Mouse (Mus musculus) heart, postnatal 25 days (tissue): ENCODE data around the gene Slc35a5. TPM values are rescaled to one million over a fixed set of nuclear protein-coding genes. Genes with fewer than 3 reads are reported as not detected.

Experiments used
- DNase-seq: peaks from one replicate; pipeline ENCODE4 v3.0.0; 2022; ENCODE audit warnings: low spot score
- intact Hi-C: fragments of 180-260 bp; cut with DNase I; formaldehyde crosslinking; loops from one replicate; pipeline ENCODE4 v1.15.1; 2025
- total RNA-seq, 2 experiments: library from RNA; stranded (reverse); gene quantifications; 2 replicates each; pipeline ENCODE4 v1.2.3; 2021

Gene Slc35a5
- total RNA-seq = 10 to 100 TPM; 10.9 to 11.0 TPM

- intact Hi-C loops = loop anchor here (2.0 kb wide), 1 partner anchor 62 kb away; no protein-coding TSS in a partner anchor
- DNase-seq = peak; percentile 93
Measured at GRCm38 (mm10) chr16:45158522-45159388, at the start of gene Slc35a5, which contains the start of gene Atg3. Gene Slc35a5, minus strand, starts transcription at chr16:45158706. Gene Atg3, plus strand, starts transcription at chr16:45158785.

DNA sequence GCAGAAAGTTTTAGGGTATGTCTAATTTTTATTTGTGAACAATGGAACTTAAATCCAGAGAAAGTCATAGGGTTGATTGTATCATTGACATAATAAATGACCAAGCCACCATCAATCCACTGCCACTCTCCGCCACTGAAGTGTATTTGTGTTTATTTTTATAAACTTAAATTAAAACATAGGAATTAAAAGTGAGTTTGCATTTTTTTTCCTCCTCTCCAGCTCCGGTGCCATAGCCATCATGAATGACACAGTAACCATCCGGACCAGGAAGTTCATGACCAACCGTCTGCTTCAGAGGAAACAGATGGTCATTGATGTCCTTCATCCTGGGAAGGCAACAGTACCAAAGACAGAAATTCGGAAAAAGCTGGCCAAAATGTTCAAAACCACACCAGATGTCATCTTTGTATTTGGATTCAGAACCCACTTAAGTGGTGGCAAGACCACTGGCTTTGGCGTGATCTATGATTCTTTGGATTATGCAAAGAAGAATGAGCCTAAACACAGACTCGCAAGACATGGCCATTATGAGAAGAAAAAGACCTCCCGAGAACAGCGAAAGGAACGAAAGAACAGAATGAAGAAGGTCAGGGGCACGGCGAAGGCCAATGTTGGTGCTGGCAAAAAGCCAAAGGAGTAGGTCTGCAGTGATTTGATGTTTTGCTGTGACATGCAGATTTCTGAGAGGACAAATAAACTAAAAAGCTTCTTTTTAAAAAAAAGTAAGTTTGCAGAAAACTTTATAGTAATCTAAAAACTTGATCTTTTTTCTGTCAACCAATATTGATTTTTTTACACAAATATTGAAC lies 46.6 kb upstream of the Slc35a5 start:
- DNase-seq = no peak
- intact Hi-C loops = no loop called here

DNA sequence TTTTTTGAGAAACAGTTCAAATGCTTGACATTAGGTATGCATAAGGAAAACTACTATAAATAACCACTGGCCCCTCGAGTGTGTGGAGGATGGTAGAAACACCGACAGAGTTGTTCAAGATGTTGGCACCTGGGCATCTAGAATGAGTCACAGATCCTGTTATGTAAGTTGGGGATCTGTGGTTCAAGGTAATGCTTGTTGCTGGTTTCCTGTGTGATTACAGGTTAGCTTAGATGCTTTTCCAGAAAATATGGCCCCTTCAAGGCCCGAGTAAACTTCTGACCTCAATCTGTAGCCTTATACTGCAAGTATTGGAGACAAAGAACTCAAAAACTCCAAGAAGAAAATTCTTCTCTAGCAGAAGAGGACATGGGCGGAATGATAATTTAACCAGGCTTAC lies 45.9 kb upstream of the Slc35a5 start:
- intact Hi-C loops = no loop called here

DNA sequence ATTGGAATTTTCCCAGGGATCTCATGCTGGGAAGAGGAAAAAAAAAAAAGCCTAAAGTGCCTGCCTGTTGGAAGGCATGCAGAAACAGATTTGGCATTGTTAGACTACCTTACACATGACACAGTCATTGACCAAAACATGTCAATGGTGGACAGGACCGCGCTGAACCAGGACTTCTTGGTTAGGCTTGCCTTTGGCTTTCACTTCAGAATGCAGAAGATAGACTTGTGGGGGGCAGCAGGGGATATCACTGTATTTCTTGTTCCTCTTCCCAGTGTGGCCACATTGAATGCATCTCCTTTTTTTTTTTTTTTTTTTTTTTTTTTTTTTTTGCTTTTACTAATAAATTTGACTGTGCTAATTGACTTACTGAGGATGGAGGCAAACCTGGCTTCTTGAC lies 42.9 kb upstream of the Slc35a5 start:
- intact Hi-C loops = no loop called here
- DNase-seq = no peak

More for the DNA sequence above, 45.9 kb upstream of the Slc35a5 start:
- DNase-seq = no peak

DNA sequence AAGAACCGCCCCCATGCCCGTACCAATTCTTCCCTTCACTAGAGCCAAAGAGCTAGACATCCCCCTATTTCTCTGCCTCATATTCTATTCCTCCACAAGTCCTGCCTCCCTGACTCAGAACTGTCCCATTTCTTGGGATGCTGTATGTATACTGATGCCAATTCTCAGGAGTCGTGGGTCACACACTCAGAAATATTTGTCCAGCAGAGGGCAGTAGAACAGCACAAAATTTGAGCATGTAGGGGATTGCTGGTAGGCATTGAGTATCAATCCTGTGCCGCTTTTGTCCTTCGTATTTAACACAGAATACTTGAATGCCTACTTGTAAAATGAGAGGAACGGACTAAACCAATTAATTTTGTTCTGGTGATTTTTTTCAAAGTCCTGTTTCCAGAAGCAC lies 38.3 kb upstream of the Slc35a5 start:
- DNase-seq = peak; percentile 24
- intact Hi-C loops = loop anchor here (2.0 to 5.0 kb wide), 4 partner anchors 85 to 434 kb away; no protein-coding TSS in a partner anchor

GRCm38 (mm10) chr16:45192613-45193012 lies 34.1 kb upstream of the Slc35a5 start:
- intact Hi-C loops = loop anchor here (5.0 kb wide), 1 partner anchor 415 kb away; no protein-coding TSS in a partner anchor
- DNase-seq = peak; percentile 12

- no peak for DNase-seq
- intact Hi-C loops = no loop called here
Measured at GRCm38 (mm10) chr16:45181824-45182223, 23.3 kb upstream of the Slc35a5 start.

DNA sequence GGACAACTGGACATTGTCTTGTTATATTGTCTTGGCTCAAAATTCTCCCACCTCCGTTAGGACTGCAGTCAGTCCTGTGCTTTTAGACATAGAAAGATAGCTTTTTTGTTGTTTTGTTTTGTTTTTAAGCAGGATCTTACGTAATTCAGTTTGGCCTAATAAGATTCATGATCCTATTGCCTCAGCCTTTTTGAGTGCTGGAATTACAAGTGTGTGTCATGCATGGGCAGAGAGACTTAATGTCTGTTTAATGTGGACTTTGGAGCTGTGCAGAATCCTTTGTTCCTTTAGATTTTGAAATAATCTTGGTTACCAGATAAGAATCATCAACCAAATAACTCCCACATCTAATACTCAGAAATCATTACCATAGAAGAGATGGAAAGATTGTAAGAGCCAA lies 20.0 kb upstream of the Slc35a5 start:
- DNase-seq = no peak
- intact Hi-C loops = no loop called here

DNA sequence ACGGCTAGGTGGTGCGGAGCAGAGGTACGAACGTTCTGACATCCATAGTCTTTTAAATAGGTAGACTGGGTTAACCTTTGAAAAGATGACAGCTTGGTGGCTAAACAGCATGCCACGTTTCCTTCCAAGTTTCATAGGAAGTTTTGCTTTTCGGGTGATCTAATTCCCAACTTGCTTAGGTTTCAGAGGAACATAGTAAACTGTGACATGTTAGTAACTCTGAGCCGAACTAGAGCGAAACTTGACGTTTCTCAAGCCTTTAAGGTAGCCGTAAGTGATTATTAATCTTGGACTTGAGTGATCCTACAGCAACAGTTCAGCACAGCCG lies 847 bp upstream of the Slc35a5 start:
- no peak for DNase-seq
- intact Hi-C loops = loop anchor here (2.0 kb wide), 1 partner anchor 63 kb away; no protein-coding TSS in a partner anchor

GRCm38 (mm10) chr16:45158136-45158521 lies 377 bp downstream of the Slc35a5 start:
- peak; percentile 53 for DNase-seq
- intact Hi-C loops = loop anchor here (2.0 kb wide), 1 partner anchor 61 kb away; no protein-coding TSS in a partner anchor

GRCm38 (mm10) chr16:45154741-45155250 lies 3.7 kb downstream of the Slc35a5 start:
- intact Hi-C loops = no loop called here
- no peak for DNase-seq

DNA sequence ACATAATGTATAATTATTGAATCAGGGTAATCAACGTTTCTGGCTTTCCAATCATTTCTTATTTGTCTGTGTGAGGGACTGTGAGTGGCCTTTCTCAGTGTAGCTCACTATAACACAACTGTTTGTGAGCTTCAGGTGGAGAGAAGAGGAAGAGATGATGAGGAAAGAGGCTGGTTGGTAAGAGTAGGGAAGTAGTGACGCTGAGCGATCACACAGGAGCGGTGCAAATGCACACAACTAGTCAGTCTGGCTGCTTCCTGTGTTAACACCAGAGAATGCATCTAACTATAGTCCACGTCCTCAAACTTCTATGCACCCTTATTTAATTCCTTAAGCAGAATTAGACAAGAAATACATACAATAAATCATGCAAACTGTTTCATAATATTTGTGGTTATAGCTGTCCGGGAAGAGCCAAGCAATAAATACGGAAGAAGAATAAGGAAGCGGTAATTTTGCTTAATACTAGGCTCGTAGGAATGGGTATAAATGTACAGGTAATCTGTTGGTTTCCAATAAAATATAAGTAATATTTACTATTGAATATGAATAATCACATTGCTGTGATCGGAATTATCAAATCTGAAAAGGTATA lies 9.9 kb downstream of the Slc35a5 start:
- intact Hi-C loops = no loop called here
- DNase-seq = no peak

DNA sequence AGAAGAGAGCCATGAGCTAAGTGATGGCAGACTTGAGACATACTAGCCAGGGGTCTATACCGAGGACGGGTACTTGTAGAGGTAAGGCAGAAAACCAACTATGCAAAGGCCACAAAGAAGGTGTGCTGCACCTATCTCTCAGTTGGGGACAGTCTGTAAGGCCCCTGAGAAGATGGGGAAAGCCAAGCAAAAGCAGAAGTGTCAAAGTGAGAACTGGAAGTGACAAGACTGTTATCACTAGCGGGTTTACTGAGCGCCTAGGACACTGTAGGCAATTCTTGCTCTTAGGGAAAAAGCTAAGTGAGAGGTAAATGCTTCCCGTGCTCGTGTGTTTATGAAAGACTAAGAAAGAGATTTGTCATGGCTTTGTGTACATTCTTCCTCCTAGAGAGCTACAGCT lies 13.4 kb downstream of the Slc35a5 start:
- DNase-seq = no peak
- intact Hi-C loops = no loop called here

- intact Hi-C loops = no loop called here
- no peak for DNase-seq
Measured at GRCm38 (mm10) chr16:45142565-45142964, 15.9 kb downstream of the Slc35a5 start.

- DNase-seq = no peak
- intact Hi-C loops = no loop called here
Measured at GRCm38 (mm10) chr16:45141711-45142110, 16.8 kb downstream of the Slc35a5 start.

DNA sequence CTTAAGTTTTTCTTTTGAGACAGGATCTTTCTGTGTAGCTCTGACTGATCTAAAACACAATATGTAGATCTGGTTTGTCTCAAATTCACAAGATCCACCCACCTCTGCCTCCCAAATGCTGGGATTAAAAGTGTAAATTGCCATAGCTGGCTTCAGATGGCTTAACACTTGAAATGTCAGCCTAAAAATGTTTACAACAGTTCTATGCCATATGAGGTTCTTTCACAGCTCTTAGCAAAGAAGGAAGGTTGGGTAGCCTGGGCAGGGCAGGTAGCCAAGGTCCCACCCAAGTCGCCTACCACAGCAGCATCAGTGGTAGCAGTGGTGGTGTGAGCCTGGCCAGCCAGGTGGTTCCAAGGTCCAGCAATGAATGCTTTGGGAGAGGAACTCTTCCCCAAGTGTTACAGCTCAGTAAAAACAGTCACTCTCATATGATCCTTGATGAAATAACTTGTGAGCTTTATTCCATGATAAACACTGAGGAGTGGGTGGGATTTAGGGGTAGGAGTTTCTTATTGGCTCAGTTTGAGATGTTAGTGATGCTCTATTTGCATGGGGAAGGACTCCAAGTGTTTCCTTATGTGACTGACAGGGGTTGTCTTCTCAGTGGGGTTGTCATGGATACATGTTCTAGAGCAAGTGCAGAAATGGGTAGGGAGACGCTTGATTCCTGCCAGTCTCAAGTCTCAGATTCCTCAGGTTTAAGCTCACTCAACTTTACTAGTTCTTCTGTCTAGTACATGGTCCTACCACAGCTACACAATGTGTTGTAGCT lies 30.4 kb downstream of the Slc35a5 start:
- intact Hi-C loops = loop anchor here (10.0 kb wide), 1 partner anchor 363 kb away; the partner anchor contains the start of gene Cd200r1
- DNase-seq = no peak

DNA sequence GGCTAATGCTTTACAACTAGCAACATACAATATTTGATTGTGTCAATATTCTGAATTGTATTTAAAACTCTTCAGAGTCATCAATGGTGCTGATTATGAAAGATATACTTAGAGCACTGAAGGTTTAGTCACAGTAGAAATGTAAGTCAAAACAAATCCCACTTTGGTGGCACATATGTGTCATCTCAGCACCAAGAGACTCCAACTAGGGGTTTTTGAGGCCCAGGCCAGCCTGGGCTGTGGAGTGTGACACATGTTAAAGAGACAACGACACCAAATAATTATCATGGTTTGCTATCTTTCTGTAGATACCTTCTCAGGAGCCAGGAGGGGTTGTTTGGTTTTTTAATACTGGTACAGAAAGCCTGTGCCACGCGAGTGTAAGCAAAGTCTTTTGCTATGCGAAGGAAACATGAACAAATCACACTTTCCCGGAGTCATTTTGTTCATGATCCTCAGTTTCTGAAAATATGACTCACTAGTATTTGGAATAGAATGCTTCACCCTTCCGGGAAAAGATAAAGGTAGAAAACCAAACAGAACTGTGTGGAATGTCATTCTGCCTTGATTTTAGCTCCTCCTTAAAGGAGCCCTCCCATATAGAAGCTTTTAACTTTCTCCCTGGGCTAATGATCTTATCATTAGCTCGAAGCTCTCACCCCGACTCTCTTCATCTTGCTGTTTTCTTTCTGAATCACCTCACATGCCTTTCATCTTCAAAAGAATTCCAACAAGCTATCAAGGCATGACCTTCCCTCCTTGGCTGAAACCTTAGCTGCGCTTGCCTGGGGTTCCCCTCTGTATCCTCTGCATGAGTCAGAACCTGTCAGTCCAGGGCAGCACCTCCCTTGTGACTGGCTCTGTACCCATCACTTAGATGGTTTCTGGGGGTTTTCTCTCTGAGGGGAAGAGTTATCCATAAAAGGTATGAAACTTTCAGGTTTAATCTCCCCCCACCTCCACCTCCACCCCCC lies 34.0 kb downstream of the Slc35a5 start:
- no peak for DNase-seq
- intact Hi-C loops = loop anchor here (10.0 kb wide), 1 partner anchor 360 kb away; the partner anchor contains the start of gene Cd200r1

DNA sequence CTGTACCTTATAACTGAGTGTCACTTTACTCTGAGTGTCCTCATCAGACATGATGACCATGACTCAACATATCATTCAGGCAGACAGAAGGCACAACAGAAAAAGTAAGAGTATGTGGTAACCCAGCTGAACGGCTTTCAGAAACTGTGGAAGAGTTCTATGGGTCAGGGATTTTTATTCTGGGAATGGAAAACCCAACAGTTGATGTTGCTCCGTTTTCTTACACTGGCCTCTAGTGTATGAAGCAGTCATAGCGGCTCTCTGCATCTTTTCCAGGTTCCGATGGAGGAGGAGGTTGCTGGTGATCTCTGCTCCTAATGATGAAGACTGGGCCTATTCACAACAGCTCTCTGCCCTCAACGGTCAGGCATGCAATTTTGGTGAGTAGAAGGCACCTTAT lies 35.9 kb downstream of the Slc35a5 start:
- no peak for DNase-seq
- intact Hi-C loops = loop anchor here (10.0 kb wide), 1 partner anchor 358 kb away; the partner anchor contains the start of gene Cd200r1
